Mouse (Mus musculus) right cerebral cortex, postnatal 25 days (tissue): ENCODE data around the gene Robo1.

ENCODE experiments used
- DNase-seq: peaks from one replicate; pipeline ENCODE4 v3.0.0; 2022

Gene Robo1

DNA sequence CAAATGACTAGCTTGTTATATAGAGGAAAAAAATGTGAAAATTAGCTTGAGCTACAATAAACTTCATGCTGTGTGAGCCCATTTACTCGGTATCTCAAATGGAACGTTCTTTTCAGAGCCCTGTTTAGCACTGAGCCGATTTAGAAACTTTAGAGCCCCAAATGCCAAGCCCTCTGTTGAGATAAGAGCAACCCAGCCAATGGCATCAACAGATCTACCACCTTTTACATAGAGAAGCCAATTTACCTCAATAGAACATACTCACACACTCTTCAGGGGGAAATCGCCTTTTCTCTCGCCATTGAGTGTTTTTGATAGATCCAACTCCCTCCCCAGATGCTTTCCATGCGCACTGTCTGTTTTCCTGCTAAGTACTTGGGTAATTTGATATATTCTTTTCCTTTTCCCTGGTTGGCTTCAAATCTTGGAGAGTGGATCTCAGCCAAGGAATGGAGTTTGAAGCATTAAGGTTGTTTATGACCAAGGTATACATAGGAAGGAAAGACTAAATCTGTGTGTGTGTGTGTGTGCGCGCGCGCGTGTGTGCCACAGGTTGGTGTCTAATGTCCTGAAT, 378.5 kb downstream of the Robo1 start:
- DNase-seq, result no peak

DNA sequence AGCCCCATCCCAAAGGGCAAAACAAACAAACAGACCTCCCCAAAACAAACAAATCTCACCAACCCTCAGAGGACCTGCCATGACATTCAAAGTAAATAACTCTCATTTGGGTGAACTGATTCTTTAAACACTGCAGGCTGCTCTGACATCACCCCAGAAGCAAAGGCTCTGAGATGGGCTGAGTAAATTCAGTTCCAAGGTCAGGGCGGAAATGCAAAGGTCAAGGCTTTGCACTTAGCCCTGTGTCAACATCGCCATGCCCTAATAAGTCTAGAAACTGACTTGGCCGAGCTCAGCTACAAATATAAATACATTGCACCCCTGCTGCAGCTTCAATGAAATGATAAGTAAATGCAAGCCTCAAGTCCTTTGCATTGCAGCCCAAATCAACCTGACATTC, 379.5 kb downstream of the Robo1 start:
- no peak for DNase-seq

DNA sequence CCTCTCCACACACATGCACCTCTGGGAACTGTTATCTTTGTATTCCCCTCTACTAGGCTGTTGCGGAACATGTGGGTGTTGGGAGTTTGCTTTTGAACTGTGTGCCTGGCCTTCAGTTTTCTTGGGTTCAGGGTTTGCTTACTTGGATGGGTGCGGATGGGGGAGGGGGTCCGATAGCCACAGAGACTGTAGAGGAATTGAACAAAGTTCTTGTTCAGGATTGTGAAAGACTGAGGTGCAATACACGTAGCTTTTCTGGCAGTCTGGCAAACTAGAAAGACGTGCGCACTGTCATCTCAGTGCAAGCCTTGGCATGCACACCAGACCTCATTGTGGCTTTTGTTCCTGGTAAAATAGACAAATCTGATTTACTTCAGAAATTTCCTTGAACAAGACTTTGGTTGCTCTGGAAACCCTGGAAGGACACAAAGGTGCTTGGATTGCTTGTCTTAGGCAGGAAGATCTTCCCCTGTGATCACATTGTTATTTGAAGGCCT, 380.1 kb downstream of the Robo1 start:
- DNase-seq, result no peak

DNA sequence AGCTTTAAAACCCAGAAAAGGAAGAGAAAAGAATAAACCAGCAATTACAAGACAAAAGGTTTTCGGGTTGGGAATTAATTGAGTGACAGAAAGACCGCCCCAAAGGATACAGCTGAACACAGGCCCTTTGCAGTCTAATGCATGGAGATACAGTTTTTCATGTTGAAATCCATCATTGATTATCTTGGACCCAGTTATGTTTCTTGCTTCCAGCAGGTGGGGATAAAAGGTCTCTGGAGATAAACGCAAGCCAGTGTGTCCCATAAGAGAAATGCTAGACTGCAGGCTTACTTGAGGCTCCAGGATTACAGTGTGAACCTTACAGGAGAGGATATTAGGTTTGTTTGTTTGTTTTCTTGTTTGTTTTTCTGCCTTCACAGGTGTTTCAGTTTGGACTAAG, 383.8 kb downstream of the Robo1 start:
- DNase-seq, result no peak

DNA sequence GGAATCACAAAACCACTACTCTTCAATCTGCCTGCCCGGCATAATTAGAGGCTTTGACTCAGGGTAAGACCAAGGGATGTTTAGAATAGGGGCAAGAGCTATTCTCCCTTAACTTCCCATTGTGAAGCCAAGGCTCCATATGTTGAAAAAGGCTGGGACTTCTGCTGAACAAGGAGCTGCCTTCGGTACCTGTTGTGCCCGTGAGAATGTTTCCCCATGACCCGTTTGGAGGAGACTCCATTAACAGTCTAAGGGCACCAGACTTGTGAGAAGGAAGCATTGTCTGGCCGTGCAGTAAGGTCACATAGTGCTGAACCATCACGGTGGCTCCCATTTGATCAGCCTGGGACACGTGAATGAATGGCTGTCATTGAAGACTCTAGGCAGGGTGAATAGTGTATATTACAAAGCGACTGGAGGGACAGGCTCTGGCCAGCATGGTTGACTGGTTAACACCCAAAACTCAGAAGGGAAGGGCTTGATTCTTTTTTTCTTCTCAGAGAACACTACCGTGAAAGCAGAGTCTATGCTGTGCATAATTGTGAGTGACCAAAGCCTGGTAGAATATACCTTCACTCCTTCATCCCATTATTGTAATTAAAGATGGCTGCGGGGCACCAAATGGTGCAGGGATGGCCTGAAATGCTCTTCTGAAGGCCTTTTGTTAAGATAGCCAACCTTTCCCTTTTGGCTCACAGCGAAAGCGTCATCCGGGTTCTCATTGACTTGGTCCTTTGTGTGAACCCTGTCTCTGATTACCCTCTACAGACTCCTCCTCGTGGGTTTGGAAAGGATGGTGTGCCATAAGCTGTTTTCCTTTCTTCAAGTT, 385.6 kb downstream of the Robo1 start:
- DNase-seq, result no peak

DNA sequence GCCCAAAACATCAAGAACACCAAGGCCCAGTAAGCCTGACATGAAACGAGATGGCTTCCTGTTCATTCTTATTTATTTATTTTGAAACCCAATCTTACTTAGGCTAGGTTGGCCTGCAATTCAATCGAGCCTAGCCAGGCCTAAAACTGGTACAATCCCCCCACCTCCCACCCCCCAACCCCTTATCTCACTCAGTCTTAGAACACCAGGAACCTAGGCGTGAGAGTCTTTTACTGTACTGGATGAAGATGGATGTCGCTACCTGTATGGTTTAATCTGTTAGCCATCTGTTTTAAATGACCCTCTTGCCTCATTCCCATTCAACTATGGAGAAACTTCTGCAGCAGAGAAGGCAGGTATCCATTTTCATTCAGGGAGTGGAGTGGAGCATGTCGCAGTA, 386.7 kb downstream of the Robo1 start:
- no peak for DNase-seq

DNA sequence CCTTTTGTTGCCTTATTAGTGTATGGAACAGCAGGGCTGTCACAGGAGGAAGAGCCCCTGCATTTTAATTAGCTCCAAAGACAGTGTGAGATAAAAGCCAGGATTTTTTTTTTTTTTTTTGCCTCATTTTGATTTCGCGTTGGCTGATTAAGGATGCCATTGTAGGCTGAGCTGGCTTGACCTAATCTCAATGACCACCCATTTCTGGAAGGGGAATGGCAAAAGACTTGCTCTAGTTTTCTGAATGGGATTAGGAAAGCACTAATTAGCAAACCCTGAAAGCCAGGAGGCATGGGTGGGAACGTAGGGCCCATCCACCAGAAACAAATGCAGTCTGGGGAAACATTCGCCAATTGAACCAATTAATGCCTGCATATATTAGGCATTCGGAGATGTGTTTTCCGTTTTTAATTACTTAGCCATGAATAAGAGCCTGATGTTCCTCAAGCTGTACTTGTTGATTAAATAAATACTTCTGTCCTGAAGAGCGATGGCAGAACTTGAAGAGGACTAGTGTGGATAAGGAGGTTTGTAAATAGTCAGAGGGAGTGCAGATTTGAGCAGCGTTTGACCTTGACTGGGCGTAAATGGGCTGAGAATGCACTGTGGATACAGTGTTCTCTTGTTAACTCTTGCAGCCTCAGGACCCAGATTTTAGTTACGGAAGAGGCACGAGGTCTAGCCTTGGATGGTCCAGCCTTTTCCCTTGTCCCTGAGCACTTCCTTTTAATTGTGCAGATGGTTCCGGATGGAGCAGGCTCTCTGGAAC, 391.3 kb downstream of the Robo1 start:
- no peak for DNase-seq

DNA sequence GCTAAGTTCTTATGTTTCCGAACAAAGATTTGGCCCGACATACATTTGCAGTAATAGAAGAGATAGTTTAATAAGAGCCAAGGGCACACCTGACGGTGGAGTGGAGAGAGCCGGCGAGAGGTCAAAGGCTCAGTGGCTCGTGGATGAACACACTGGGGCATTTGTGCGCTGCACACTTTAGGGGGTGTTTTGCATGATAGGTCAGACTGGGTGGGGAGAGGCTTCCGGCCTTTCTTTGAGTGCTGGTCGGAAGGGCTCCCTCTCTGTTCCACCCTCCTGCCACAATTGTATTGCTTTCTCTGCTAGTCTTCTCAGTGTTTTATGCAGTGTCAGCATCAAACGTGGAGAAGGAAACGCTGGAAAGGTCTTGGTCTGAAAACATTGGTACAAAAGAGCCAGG, 392.2 kb downstream of the Robo1 start:
- DNase-seq, result no peak

DNA sequence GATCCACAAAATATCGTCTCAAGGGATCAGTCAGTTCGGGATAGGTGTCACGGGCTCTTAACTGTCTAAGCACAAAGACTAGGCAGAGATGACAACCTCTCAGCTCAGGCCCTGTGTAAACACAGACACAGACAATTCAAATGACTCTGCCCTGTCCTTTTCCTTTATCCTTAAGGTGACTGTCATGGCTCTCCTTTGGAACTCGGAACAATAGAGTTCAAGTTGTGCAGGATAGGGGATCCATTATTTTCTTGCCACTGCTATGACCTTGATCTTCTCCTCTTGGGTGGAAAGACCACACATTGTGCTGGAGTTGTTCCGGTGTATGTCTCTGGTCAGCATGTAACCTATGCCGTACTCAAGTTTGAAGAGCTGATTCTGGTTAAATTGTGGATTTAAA, 395.4 kb downstream of the Robo1 start:
- no peak for DNase-seq

DNA sequence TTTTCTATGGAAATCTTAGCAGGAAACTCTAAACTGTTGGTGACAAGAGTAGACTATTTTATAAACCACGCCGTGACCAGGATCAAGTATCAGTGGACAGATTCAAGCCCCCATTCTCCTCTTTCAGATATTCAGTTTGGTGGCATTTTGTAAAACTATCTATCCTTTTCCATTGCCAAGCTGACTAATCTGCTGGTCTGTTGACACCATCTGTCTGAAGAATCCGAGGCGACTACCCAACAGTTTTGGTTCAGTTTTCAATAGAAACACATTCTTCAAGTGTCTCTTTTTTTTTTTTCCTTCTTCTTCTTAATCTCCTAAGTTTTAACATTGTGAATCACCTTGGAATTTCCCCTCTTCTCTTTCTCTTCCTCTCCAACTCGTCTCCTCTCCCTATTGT, 397.7 kb downstream of the Robo1 start:
- no peak for DNase-seq

DNA sequence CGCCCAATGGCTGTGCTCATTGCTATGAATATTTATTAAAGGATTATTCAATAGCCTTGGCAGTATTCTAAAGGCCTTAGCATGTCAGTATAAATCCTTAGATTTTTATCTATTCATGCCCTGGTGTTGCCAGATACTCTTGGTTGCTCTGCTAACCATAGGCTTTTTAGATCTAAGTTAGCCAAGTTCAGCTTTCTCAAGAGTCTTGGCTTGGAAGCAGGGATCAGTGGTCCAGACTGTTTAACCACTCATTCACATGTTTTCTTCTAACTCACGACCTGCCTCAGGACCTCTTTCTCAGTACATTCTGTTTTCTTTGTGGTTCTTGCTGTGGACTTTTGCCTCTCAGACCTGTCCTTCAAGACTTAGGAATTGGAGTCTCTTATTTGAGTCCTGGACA, 400.4 kb downstream of the Robo1 start:
- DNase-seq, result no peak

DNA sequence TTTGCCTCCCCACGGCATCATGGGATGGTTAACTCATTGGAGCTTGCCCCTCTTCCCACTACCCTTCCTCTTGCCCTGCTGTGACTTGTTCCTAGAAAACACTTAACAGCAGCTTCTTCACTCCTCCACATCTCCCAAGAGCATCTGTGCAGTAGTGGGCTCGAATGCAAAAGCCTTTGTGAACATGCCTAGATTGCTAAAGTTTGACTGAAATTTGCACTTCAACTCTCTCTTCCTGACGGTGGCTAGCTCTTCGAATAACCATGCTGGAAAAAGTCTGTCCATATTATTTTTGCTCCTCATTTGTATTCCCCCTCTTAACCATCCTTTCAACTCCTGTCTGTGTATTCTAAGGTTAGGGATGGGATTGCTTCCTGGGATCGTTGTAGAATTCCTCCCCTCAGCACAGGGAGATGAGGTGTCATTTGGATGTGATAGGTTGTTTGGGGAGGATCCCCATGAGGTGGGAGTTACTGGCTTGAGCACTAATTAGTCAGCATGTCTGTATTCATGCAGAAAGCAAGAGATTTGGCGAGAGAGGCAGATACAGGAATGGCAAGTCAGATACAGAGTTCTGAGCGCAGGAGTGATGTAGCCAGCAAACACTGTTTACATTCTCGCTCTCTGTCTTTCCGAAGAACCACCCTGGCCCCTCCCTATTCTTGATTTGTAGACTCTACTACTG, 409.2 kb downstream of the Robo1 start:
- no peak for DNase-seq

DNA sequence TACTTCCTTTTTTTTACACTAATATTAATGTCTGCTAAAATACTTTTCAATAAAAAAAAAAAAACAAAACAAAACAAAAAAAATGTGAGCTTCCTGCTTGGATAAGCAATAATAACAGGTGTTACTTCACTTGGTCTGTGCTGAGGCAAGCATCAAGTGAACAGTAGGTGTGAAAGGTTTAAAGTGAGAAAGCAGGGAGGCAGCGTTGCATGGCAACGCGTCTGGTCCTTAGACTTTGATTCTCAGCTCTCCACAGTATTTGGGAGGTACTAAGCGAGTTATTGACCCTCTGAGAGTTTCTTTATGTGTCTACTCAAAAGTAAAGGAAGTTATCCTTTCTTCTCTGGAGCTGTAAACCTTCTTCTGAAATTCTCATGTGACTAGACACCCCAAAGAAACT, 411.0 kb downstream of the Robo1 start:
- DNase-seq, result no peak

DNA sequence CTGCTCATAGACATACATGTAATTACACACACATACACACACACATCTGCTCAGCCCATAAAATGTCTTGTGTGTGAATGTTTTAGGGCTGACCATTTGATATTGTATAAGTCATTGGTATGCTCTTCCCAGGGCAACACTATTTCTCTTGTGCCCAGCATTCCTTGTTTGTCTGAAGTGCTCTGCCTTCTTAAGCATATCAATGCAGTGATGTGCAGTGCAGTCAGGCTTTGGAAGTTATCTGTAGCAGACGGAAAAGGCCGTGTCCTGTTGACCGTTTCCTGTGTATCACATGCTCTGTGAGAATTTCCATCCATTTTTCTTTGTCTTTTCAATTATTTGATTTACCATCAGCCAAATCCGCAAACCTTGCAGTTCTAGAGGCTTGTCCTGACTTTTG, 412.9 kb downstream of the Robo1 start:
- DNase-seq, result no peak

DNA sequence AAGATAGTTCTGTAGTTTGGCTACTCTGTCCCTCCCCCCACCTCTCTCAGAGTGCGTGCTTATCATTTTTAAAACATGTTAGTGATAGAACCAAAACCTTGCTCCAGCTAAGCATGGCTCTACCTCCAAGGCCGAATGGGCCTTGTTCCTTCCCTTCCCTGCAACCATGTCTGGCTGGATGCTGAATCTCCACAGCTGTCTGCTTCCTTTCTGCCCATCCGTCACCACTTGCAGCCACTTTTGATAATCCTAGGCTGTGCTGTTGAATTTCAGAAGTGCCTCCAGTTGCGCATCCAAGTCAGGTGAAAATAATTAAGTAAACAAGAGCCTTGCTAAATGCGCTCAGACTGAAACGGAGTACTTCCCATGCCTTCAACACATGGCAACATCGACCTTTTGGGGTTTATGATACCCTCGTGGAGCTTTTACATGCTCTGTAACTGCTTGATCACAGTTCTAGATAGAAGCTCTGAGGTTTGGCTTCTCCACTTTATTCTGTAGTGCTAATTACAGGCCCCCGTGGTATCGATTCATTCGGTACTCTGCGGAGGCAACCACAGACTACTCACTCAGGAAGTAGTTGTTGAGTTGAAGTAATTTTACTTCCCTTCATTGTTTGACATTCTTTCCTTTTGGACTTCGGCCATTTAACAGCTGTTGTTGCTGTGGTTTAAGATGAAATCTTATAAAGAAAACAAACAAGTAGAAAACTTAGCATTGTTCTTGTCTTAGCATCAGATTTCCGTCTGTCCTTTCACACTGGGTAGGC, 413.8 kb downstream of the Robo1 start:
- DNase-seq, result no peak

DNA sequence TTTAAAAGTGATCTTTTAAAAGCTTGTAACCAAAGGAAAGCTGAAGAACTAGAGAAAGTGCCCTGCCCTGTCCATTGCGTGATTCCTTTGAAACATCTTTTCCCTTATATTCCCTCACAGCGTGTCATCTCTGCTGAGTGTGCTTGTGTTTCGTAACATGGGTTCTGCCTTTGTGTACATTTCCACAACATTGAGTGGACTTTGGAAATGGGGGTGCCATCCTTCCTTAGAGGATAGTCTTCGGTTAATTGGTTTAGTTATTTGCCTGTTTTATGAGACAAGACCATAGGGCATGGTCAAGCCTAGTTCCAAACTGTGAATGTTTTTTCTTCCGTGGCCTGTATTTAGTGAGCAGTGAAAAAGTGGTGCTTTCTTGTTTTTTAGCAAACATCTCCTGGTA, 426.1 kb downstream of the Robo1 start:
- no peak for DNase-seq

DNA sequence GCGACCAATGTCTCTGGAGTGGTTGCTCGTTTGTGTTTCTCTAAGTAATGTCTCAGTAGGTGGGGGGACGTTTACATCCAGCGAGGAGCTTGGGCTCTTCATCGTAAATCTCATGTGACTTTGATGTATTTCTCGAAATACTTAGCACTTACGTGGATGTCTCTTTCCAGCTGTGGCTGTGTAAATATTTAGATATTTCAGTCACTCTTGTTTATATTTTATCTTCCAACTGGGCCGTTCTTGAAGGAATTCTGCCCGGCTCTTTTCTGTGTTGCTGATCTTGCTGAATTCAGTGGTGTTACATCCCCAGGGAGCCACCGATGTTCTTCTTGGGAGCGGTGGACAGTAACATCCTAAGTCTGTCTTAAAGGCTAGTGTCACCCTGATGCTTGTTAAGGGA, 427.1 kb downstream of the Robo1 start:
- DNase-seq, result no peak

DNA sequence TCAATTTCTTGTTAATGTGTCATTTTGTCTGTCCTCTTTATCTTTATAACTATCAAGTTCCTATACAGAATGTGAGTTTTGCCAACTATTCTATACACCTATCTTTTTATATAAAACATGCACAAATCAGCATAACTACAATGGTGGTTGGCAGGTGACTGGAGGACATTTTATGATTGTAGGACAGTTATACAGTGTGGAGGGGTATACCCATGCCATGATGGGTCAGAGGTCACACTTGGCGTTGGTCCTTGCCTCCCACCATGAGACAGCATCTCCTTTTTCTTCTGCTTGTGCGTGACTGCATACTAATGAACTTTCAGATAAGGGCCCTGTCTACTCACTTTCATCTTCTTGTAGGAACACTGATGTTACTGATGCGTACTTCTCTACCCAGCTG, 427.5 kb downstream of the Robo1 start:
- DNase-seq, result no peak

DNA sequence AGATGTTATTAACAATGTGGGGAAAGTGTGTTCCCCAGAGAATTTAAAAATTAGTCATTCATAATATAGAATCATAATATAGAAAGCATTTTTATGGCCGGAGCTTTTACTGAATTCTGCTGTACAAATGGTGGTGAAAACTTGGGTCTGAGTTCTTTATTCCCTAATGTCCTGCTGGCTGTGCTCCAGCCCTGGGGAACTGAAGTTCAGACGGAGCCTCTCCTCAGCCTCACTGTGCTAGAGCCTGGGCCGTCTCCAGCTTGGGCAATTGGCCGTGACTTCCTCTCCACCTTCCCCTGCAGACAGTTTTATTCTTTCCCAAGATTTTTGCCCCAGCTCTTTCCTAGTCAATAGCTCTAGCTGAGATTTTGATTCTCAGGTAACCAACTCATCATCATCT, 429.0 kb downstream of the Robo1 start:
- no peak for DNase-seq

DNA sequence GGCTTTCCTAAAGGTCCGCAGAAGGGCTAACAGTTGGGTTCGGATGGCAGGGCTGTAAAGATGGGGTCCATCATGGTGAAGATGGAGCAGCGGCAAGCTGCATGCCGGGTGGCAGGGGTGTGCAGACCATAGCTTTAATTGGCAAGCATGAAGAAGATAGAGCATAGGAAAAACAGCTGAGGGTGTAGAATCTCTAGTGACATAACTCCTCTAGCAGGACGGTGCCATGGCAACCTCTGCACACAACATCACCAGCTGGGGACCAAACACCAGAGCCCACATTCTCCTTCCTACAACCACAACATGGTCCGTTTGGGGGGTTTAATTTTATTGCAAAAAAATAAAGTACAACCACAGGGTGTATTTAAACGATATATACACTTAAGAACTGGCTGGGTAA, 432.1 kb downstream of the Robo1 start:
- no peak for DNase-seq

DNA sequence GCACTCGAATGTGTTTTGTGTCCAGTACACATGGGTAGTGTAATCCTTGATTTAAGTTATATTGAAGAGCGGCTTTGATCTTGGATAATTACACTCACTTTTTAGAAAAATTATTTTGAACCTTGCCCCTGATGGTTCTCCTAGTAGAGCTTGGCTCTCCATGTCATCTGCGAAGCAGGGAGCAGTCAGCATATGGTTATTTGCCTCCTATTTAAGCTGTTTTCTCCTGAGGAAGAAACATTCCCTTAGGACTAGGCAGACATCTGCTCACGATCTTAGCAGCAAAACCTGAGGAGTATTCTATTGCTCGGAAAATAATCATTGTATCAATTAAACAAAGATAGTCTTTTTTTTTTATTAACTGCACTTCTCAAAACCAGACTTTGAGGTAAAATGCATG, 439.6 kb downstream of the Robo1 start:
- no peak for DNase-seq

DNA sequence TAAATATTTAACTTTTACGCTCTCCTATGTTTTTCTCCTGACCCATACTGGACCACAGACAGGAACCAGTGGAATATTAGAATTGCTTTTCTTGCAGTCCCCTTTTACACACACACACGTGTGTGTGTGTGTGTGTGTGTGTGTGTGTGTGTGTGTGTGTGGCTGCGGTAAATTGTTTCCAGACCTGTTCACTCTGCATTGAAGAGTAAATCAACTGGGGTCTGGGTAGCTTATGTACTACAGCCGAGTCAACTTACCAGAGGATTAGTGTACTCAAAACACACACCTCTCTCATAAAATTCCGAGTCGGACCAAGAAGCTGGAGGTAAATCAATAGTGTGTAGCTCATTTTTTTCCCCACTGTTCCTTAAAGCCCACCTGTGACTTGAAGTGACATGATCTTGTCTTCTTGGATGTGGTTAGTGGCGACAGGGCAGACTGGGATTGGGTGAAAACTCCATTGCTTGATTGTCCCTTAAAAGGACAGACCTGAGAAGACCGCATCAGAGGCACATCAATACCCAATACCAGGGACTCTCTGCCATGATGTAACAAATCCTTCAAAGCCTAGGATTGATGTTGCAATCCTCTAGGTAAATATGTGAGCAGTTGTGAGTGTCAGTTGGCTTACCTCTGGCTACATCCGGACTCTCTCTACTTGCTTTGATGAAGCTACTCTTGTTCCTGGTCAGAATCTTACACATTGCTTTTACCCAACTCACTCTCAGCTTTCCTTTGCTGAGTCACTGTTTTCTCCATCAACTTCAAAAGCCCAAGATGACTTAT, 457.2 kb downstream of the Robo1 start:
- DNase-seq, result no peak
